Mouse (Mus musculus) right cerebral cortex, postnatal 14 days (tissue): ENCODE results near the gene Gm20388.

ENCODE experiments used
- DNase-seq: peaks from one replicate; pipeline ENCODE4 v3.0.0; 2022

Gene Gm20388

GRCm38 (mm10) chr8:122742471-122742870 lies 2831.8 kb downstream of the Gm20388 start:
- no peak for DNase-seq

- DNase-seq, result no peak
These were observed 2834.5 kb downstream of the Gm20388 start for GRCm38 (mm10) chr8:122745022-122745749.

- no peak for DNase-seq
These were observed 2835.2 kb downstream of the Gm20388 start for GRCm38 (mm10) chr8:122745750-122746275.

- no peak for DNase-seq
These were observed 2835.8 kb downstream of the Gm20388 start for GRCm38 (mm10) chr8:122746439-122746838.

GRCm38 (mm10) chr8:122747825-122748224 lies 2837.2 kb downstream of the Gm20388 start:
- no peak for DNase-seq

GRCm38 (mm10) chr8:122749333-122749958 lies 2838.8 kb downstream of the Gm20388 start:
- no peak for DNase-seq

GRCm38 (mm10) chr8:122751342-122751741 lies 2840.7 kb downstream of the Gm20388 start:
- peak; percentile 38 for DNase-seq

- DNase-seq, result peak; percentile 68
These were observed 2841.6 kb downstream of the Gm20388 start for GRCm38 (mm10) chr8:122752111-122752721.

- no peak for DNase-seq
These were observed 2848.0 kb downstream of the Gm20388 start for GRCm38 (mm10) chr8:122758597-122758996.

GRCm38 (mm10) chr8:122760116-122760515 lies 2849.5 kb downstream of the Gm20388 start:
- DNase-seq, result no peak

- DNase-seq, result no peak
These were observed 2850.5 kb downstream of the Gm20388 start for GRCm38 (mm10) chr8:122761109-122761508.

GRCm38 (mm10) chr8:122762731-122763266 lies 2852.2 kb downstream of the Gm20388 start:
- no peak for DNase-seq

- no peak for DNase-seq
These were observed 2852.7 kb downstream of the Gm20388 start for GRCm38 (mm10) chr8:122763267-122763738.

- DNase-seq, result no peak
These were observed 2854.3 kb downstream of the Gm20388 start for GRCm38 (mm10) chr8:122764790-122765474.

GRCm38 (mm10) chr8:122766189-122766588 lies 2855.5 kb downstream of the Gm20388 start:
- DNase-seq, result no peak

- no peak for DNase-seq
These were observed 2856.1 kb downstream of the Gm20388 start for GRCm38 (mm10) chr8:122766647-122767200.

- DNase-seq, result no peak
These were observed 2856.6 kb downstream of the Gm20388 start for GRCm38 (mm10) chr8:122767229-122767628.

- peak; percentile 61 for DNase-seq
These were observed 2858.8 kb downstream of the Gm20388 start for GRCm38 (mm10) chr8:122769251-122770058.

GRCm38 (mm10) chr8:122772431-122773060 lies 2861.9 kb downstream of the Gm20388 start:
- no peak for DNase-seq

GRCm38 (mm10) chr8:122775285-122776155 lies 2864.9 kb downstream of the Gm20388 start, which contains the start of gene Acsf3:
TSS of gene Acsf3 (plus strand) at chr8:122775486.
- peak; percentile 70 for DNase-seq
